Mouse (Mus musculus) stomach, adult 2 months (tissue): Measurements from ENCODE around the gene H2-Oa. TPM values are rescaled to one million over a fixed set of nuclear protein-coding genes. Genes with fewer than 3 reads are reported as not detected.

Source experiments
- polyA plus RNA-seq: library from polyadenylated mRNA; depleted of rRNA; stranded (reverse); fragments of >200 nt; gene quantifications from 2 replicates; pipeline ENCODE4 v1.2.3, GENCODE M21; 2012; rRNA removed

H2-Oa gene
- 0.70 and 4.2 TPM in 2 replicates for polyA plus RNA-seq

DNA sequence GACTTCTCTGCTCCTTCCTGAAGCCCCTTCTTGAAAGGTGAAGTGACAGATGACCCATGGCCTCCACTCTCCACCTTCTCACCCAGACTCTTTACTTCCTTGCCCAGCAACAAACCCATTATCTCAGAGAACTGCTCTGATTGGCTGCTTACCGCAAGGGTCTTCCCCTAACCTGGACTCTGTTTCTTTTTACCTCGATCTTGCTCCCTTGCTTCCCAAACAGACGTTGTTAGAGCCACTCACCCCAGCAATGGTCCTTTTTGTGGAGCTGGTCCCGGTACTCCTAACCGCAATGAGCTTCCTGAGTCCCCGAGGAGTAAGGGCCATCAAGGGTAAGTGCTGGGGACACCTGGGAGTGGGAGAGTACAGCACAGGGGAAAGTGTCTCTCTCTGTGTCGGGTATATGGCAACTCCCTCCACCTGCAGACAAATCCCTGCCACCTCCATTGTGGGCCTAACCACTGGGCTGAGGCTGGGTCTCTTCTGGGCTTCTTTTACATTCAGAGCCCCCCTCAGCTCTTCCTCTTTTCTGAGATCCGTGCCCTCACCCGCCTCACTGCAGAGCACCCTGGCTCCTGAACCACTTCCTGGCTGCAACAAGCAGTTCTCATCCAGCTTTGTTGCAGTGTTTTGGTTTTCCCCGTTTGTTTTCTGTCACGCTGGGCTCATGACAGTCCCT, at the start of gene H2-Oa:
TSS of gene H2-Oa (plus strand) at position 144 of the 679 bp plus-strand sequence.

DNA sequence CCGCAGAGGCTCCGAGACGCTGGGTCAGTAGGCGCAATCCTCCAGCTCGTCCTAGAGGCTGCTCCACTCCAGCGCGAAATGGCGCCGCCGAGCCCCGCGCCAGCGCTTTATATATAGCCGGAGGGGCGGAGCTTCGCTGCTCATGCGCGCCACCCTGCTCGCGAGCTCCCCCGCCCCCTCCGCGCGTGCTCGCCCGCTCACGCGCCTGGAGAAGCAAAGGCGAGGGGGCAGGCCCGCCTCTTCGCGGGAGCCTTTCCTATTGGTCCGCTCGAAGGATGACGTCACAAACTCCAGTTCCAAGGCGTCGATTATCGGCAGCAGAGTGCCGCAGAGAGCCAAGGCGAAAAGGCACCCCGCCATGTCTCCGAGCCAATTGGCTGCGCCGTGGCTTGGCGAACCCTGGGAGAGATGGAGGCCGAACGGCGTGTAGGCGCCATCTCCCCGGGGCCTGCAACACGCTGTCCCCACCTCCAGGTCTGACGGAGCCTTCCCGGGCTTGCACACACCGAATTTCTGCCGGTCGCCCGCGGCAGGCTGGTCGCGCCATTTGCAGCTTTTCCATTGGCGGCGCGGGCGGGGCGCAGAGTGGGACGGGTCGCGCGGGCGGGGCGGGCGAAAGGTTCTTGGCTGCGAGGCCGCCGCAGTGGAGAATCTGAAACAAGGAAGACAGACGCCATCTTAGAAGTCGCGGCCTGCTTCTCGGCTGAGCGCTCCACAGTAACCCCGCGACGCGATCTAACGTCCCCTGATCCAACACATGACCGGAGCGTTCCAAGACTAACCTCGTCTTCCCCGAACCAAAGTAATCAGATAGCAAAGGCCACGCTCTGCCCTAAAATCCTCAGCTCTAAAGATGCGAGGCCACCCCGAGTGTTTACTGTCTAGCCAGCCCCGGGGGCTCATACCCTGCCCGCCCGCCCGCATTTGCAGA, 27.4 kb downstream of the H2-Oa start, which contains the start of gene H2-DMa:
TSS of gene H2-DMa (plus strand) at position 293 of the 931 bp plus-strand sequence.

DNA sequence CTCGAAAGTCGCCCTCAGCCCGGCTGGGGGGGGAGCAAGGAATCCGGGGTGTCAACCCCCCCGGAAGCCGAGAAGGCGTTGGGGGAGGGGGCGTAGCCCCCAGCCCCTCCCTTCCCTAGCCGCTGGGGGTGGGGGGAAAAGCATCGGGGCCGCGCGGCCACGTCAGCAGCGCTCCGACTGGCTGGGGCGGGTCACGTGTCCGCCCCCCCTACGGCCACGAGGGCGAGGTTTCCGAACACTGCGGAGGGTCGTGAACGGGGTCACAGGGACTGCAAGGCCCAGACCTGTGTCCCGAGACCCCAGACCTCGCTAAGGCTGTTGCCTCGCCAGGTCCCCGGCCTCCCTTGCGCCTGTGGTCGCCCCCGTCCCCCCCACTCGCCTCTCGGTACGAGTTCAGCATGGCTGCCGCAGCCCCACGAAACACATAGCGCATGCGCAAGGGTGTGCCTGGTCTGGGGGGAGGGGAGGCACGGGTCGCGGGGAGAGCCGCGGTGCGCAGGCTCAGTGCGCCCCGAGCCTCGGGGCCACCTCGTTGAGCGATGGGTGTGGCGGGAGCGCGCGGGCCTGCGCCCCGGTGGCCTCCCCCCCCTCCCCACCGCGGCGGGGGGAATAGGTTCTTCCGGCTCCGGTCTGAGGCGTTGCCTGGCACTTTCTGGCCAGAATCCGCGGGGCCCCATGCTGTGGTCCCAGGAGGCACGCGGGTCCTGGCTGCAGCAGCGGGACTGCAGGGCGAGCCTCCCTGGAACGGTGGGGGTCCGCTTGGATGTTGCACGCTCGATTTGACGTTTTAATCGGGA, 30.2 kb downstream of the H2-Oa start, which contains the start of gene Brd2:
TSS of gene Brd2 (minus strand) at position 447 of the 797 bp plus-strand sequence.

DNA sequence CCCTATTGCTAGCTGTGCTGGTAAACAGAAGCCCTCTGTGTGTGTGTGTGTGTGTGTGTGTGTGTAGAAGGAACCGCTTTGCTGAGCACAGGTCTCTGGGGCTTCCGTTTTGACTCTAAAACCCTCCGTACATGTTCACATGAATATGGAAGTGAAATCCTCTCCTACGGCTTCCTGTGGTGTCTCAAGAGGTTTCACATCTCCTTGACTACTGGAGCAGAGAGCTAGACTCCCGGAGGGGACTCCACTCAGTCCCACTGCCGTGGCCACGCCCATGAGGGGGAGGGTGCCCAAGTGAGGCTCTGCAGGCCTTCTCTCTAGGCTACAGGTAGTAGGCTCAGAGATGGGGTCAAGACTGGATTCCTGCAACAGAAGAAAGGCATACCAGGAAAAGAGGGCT, 50.9 kb downstream of the H2-Oa start, which contains the start of gene H2-DMb2:
TSS of gene H2-DMb2 (plus strand) at position 275 of the 400 bp plus-strand sequence.

Other genes starting within 250 kb of the H2-Oa start
- 13.4 and 44.6 TPM in 2 replicates for gene Cd320, start 249.2 kb upstream of the H2-Oa start, polyA plus RNA-seq
- not detected in 2 replicates for gene Gm7029, start 218.5 kb upstream of the H2-Oa start, polyA plus RNA-seq
- 2.8 and 3.9 TPM in 2 replicates for gene Kifc1, start 201.7 kb upstream of the H2-Oa start, polyA plus RNA-seq
- 0.18 and 0.26 TPM in 2 replicates for gene Platr17, start 187.2 kb upstream of the H2-Oa start, polyA plus RNA-seq
- 25.6 and 26.2 TPM in 2 replicates for gene Daxx, start 182.9 kb upstream of the H2-Oa start, polyA plus RNA-seq
- gene Tapbp, start 176.4 kb upstream of the H2-Oa start, polyA plus RNA-seq, result 92.0 and 99.2 TPM in 2 replicates
- gene Zbtb22, start 176.4 kb upstream of the H2-Oa start, polyA plus RNA-seq, result 45.0 and 64.9 TPM in 2 replicates
- 89.5 and 105 TPM in 2 replicates for gene Rgl2, start 162.8 kb upstream of the H2-Oa start, polyA plus RNA-seq
- gene Pfdn6, start 152.0 kb upstream of the H2-Oa start, polyA plus RNA-seq, result 5.2 and 6.8 TPM in 2 replicates
- 8.8 and 11.1 TPM in 2 replicates for gene Wdr46, start 151.7 kb upstream of the H2-Oa start, polyA plus RNA-seq
- gene B3galt4, start 140.9 kb upstream of the H2-Oa start, polyA plus RNA-seq, result 16.9 and 20.2 TPM in 2 replicates
- 30.6 and 32.9 TPM in 2 replicates for gene Vps52, start 136.5 kb upstream of the H2-Oa start, polyA plus RNA-seq
- gene Rps18, start 136.3 kb upstream of the H2-Oa start, polyA plus RNA-seq, result 111 and 142 TPM in 2 replicates
- 1,329 and 1,533 TPM in 2 replicates for gene H2-K1, start 92.0 kb upstream of the H2-Oa start, polyA plus RNA-seq
- 16.2 and 20.2 TPM in 2 replicates for gene Ring1, start 67.7 kb upstream of the H2-Oa start, polyA plus RNA-seq
- gene H2-Ke6, start 64.3 kb upstream of the H2-Oa start, polyA plus RNA-seq, result 42.2 and 91.2 TPM in 2 replicates
- gene Slc39a7, start 60.7 kb upstream of the H2-Oa start, polyA plus RNA-seq, result 101 and 145 TPM in 2 replicates
- gene Rxrb, start 60.5 kb upstream of the H2-Oa start, polyA plus RNA-seq, result 41.3 and 55.6 TPM in 2 replicates
- gene Col11a2, start 52.9 kb upstream of the H2-Oa start, polyA plus RNA-seq, result 1.1 and 2.3 TPM in 2 replicates
- gene H2-DMa, start 27.2 kb downstream of the H2-Oa start, polyA plus RNA-seq, result 11.1 and 18.4 TPM in 2 replicates
- 49.0 and 51.3 TPM in 2 replicates for gene Brd2, start 30.3 kb downstream of the H2-Oa start, polyA plus RNA-seq
- 1.7 and 3.5 TPM in 2 replicates for gene H2-DMb2, start 51.0 kb downstream of the H2-Oa start, polyA plus RNA-seq
- 15.8 and 34.6 TPM in 2 replicates for gene H2-DMb1, start 60.7 kb downstream of the H2-Oa start, polyA plus RNA-seq
- gene Tap1, start 95.2 kb downstream of the H2-Oa start, polyA plus RNA-seq, result 9.8 and 12.1 TPM in 2 replicates
- 13.9 and 19.6 TPM in 2 replicates for gene Psmb9, start 95.4 kb downstream of the H2-Oa start, polyA plus RNA-seq
- gene Psmb8, start 105.4 kb downstream of the H2-Oa start, polyA plus RNA-seq, result 12.2 and 14.1 TPM in 2 replicates
- 13.4 and 13.7 TPM in 2 replicates for gene Tap2, start 111.2 kb downstream of the H2-Oa start, polyA plus RNA-seq
- 0.40 and 0.88 TPM in 2 replicates for gene H2-Ob, start 146.6 kb downstream of the H2-Oa start, polyA plus RNA-seq
- gene H2-Ab1, start 165.3 kb downstream of the H2-Oa start, polyA plus RNA-seq, result 153 and 391 TPM in 2 replicates
- 56.6 and 93.6 TPM in 2 replicates for gene H2-Aa, start 195.5 kb downstream of the H2-Oa start, polyA plus RNA-seq
- 28.3 and 43.9 TPM in 2 replicates for gene H2-Eb1, start 213.5 kb downstream of the H2-Oa start, polyA plus RNA-seq
- gene H2-Eb2, start 233.3 kb downstream of the H2-Oa start, polyA plus RNA-seq, result not detected in 2 replicates